Mouse (Mus musculus): Measurements from ENCODE around the gene Npc2.

Npc2 gene

DNA sequence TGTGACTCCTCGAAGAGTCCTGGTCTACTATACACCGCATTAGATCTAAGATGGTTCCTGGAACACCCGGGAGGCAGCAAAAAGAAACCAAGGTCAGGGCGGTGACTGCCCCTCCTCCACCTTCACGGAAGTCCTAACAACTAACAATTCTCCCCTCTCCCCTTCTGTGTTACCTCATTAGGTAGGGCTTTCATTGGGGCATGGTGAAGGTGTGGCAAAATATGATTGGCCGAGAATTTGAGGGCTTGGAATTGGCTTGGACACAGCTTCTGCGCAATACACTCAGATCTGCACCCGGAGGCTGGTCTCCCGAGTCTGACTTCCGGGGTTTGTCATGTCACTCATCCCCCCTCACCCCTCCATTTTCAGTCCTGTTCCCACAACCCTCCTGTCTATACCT, 44.5 kb downstream of the Npc2 start:
- in situ Hi-C loops (cut with MboI, MseI), result no loop called here

DNA sequence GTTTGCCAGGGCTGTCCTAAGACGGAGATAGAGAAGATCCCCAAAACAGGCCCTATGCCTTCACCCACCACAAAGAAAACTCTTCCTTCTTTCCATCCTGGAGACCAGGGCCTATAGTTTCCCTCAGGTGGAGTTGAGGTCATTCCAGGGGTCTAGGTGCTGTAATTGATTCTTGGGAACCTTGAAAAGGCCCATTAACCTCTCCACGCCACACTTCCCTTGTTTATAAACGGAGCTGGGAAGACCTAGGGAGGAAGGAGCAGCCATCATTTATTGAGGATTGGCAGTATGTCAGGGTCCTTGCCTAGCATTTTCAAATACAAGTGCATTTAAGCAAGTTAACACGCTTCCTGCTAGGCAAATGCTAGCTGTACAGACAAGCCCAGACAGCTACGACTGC, 45.5 kb downstream of the Npc2 start:
- in situ Hi-C loops (cut with MboI, MseI), result no loop called here

DNA sequence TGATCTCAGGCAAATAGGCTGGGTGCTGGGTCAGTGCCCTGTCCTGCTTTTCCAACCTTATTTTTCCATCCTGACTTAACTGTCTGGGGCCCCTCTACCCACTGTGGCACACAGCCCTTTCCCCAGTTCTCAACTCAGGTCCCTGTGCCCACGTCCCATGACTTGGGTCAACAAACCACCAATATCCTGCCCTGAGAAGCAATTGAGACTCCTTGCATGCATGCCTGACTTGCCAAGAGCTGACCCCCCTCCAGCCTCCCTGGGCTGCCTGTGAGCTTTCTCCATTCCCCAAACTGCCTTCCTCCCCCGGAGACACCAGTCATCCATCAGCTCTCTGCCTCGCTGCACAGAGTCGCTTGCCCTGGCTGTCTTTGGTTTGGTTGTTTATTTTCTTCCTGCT, 46.0 kb downstream of the Npc2 start:
- in situ Hi-C loops (cut with MboI, MseI), result no loop called here

DNA sequence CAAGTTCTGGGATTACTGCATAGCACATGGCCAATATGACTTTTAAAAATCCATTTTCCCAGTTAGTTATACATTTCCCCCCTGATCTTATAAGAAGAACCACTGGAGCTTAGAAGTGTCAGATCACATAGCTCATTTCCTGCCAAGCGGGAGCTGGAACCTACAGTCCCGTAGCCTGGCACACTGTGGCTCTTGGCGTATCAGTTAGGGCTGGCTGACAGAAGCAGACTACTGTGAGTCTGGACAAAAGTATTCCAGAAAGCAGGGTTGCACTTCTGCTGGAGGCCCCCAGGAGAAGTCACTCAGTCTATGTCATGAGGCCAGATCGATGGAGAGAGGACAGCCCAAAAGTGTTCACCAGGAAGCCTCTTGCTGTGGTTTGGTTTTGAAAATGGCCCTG, 46.6 kb downstream of the Npc2 start:
- in situ Hi-C loops (cut with MboI, MseI), result no loop called here

DNA sequence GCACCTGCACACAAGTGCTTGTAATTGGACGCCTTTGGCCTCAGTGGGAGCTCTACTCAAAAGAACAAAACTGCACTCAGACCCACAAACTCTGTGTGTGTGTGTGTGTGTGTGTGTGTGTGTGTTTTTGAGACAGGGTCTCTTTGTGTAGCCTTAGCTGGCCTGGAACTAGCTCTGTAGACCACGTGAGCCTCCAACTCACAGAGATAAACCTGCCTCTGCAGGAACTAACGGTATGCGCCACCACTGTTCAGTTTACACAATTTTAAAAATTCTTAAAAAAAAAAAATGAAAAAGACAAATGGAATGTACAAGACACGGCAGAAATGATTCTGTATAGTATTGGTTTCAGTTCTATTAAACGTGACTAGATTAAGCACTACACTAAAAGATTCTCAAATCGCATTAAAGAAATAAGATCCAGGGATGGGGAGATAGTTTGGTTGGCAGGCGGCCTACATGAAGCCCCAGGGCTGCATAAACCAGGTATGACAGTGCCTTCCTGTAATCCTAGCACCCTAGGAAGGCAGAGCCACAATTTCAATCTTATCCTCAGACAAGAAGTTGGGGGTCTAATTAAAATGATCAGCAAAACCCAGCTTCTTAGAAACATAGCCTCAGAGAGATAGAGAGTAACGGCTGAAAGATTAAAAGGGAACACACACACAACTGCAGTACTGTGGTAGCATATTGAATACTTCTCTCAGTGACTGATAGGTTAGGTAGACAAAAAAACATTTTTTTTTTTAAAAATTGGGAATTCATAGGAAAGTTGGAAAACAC, 54.3 kb downstream of the Npc2 start:
- in situ Hi-C loops (cut with MboI, MseI), result no loop called here

GRCm38 (mm10) chr12:84714578-84714977, 58.4 kb downstream of the Npc2 start:
- in situ Hi-C loops (cut with MboI, MseI), result no loop called here

GRCm38 (mm10) chr12:84709842-84710439, 63.0 kb downstream of the Npc2 start:
- in situ Hi-C loops (cut with MboI, MseI), result no loop called here

DNA sequence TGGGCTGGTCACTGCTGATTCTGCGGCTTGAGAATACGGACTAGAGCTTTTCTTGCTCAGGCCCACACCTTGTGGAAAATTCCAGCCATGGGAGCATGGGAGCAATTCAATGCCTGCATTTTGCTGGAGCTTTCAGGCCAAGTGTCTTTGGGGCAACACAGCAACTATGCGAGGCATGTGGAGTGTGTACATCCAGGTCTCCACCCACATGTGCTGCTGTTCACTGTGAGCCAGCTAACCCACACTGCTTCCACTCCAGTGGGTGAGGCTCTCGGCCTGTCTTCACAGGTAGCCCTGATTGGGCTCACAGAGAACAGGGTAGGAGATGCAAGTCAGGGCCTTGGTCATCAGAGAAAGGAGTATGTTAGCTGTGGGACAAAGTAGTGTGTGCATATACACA, 65.1 kb downstream of the Npc2 start:
- in situ Hi-C loops (cut with MboI, MseI), result no loop called here

DNA sequence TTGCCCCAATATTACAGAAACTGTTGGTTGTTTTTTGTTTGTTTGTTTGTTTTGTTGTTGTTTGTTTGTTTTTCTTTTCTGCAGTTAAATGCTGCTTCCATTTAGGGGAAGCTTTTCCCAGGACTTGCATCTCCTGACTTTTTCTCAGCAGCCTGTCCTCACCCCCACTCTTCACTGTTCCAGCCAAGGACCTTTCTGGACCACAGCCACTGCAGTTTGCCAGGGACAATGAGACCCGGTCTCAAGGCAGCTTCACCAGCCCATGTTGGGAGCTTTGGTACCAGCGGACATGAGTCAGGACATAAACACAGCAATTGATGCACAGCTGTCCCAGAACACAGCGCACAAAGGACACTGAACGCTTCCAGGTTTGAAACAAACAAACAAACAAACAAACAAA, 66.1 kb downstream of the Npc2 start:
- in situ Hi-C loops (cut with MboI, MseI), result no loop called here
